Mouse (Mus musculus): ENCODE data around the gene Fancg.

- no peak for TF ChIP-seq CTCF (IDR thresholded peaks at IDR 0.05; ENCODE audit: low read depth, low read length)
- no peak for TF ChIP-seq POLR2AphosphoS5 (IDR thresholded peaks at IDR 0.05; ENCODE audit: insufficient replicate concordance, low read depth, low read length)
- no peak for TF ChIP-seq TAL1 (conservative IDR thresholded peaks at IDR 0.05; ENCODE audit: low read depth, low read length)
Measured at GRCm38 (mm10) chr4:43018156-43018555, 7.8 kb upstream of the Fancg start.

Data from G1E (cell line).